Comparison of ENCODE assay signal across 17 mouse cellular contexts in the genomic region with DNA sequence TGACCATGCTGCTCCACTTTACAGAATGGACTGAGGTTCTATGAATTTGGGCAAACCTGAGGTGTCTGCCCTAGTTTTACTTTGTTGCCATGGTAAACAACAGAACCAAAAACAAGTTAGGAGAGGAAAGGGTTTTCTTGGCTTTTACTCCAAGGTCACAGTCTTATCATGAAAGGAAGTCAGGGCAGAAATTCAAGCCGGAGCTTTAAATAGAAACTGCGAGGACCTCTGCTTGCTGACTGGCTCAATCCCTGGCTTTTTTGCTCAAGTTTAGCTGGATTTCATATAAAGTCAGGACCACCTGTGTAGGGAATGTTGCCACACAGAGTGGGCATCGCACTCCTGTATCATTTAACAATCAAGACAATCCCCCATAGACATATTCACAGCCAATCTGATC. TPM values are rescaled to one million over a fixed set of nuclear protein-coding genes. Genes with fewer than 3 reads are reported as not detected.
DNase-seq lines count a peak whose midpoint lies in the region; TF ChIP-seq lines count a peak whose summit lies in the region.
"Had no signal": no experiment of that assay in that cellular context is flagged by ENCODE, and none has a peak within 500 bp of the region (broad histone marks: within the 10 kb centered on the region; RNA-seq: fewer than 3 reads in every experiment).

No protein-coding gene starts in this region.

- no peaks in the 10 kb centered on the region for H3K36me3 ChIP-seq in heart, embryonic 10.5 days
- H3K36me3 ChIP-seq in kidney, adult 2 months (ENCODE audit: control insufficient read depth, insufficient read depth, low read length): no peaks in the 10 kb centered on the region
- H3K36me3 ChIP-seq: forebrain, embryonic 10.5 days; heart, embryonic 15.5 days; hindbrain, embryonic 12.5 days; hindbrain, embryonic 15.5 days had no signal

- H3K4me1 ChIP-seq in heart, embryonic 10.5 days: no peaks in the 10 kb centered on the region
- H3K4me1 ChIP-seq in kidney, adult 2 months (ENCODE audit: control insufficient read depth, insufficient read depth, low read length): peaks cover 7% of the 10 kb centered on the region
- H3K4me1 ChIP-seq: hindbrain, embryonic 12.5 days; hindbrain, embryonic 15.5 days had no signal

- no peaks in the 10 kb centered on the region for H3K9me3 ChIP-seq in heart, embryonic 10.5 days
- H3K9me3 ChIP-seq: forebrain, embryonic 10.5 days; forebrain, embryonic 13.5 days; heart, embryonic 15.5 days; hindbrain, embryonic 12.5 days; hindbrain, embryonic 15.5 days had no signal

- no peak overlapping the region for H3K27ac ChIP-seq in heart, embryonic 10.5 days
- H3K27ac ChIP-seq in kidney, adult 2 months (ENCODE audit: insufficient read depth, low read depth, low read length): peak overlapping the region; percentile 35; the same call in 1 of the 2 replicates
- H3K27ac ChIP-seq: forebrain, embryonic 10.5 days; forebrain, embryonic 13.5 days; heart, embryonic 15.5 days; hindbrain, embryonic 12.5 days; hindbrain, embryonic 15.5 days had no signal

- no peaks in the 10 kb centered on the region for H3K27me3 ChIP-seq in heart, embryonic 10.5 days (ENCODE audit: insufficient read depth, poor library complexity, severe bottlenecking)
- H3K27me3 ChIP-seq in kidney, adult 2 months (replicated peaks; ENCODE audit: control insufficient read depth, insufficient read depth, low read length): no peaks in the 10 kb centered on the region
- H3K27me3 ChIP-seq: forebrain, embryonic 13.5 days; heart, embryonic 15.5 days; hindbrain, embryonic 12.5 days; hindbrain, embryonic 15.5 days had no signal

- no peak for TF ChIP-seq POLR2A in kidney, adult 2 months (IDR thresholded peaks at IDR 0.05; ENCODE audit: low read depth, low read length)

- no peak overlapping the region for H3K4me3 ChIP-seq in heart, embryonic 10.5 days
- no peak overlapping the region for H3K4me3 ChIP-seq in kidney, adult 2 months (ENCODE audit: insufficient read depth, low read depth, low read length)
- H3K4me3 ChIP-seq: forebrain, embryonic 10.5 days; forebrain, embryonic 13.5 days; heart, embryonic 15.5 days; hindbrain, embryonic 12.5 days; hindbrain, embryonic 15.5 days had no signal

- TF ChIP-seq CTCF in kidney, adult 2 months (conservative IDR thresholded peaks at IDR 0.05; ENCODE audit: insufficient read depth, insufficient read length, low read depth, low read length): no peak

- DNase-seq in heart, adult 11 months: peak; percentile 86
- no peak for DNase-seq in heart, postnatal 4 days
- peak; percentile 7 for DNase-seq in heart, adult 8-10 months (ENCODE audit: low spot score)
- no peak for DNase-seq in heart, embryonic 10.5 days (ENCODE audit: low spot score)
- DNase-seq in kidney, adult 2 months: peak; percentile 4
- DNase-seq in kidney, adult 8-10 months: no peak
- DNase-seq: adrenal gland, adult 8-10 months; adrenal gland, postnatal 25 days; cerebellum, adult 18-20 months; cerebellum, adult 9-10 months; cerebellum, postnatal 14 days; gastrocnemius, postnatal 36 days had no signal

- WGBS in heart, embryonic 10.5 days: 49% methylated on average over 3 of the region's 3 CpGs
- WGBS in kidney, adult 2 months: 50% methylated on average over 3 of the region's 3 CpGs

RNA-seq across cellular contexts. Expression of gene Ifrd1, which starts 50.3 kb away (rescaled TPM):
- total RNA-seq in heart, postnatal 4 days (2021): 100 to 1,000 TPM; 172 to 203 TPM
- total RNA-seq in heart, adult 8-10 months (2022): 10 to 100 TPM; 69.0 to 89.2 (median 83.0) TPM
- polyA plus RNA-seq in heart, embryonic 10.5 days (2016; fragmentation: Nextera tagmentation; extraction: Ambion mirVana): 95.0 and 98.2 TPM in 2 replicates
- 7.9 and 8.2 TPM in 2 replicates for polyA plus RNA-seq in kidney, adult 2 months (2012; rRNA removed)

Comparison
In these comparisons a context has a peak if more than half of its experiments do, and no peak if none do; other contexts are left out.
1. DNase-seq: peak in heart, adult 11 months (single experiment), heart, adult 8-10 months (single experiment) and kidney, adult 2 months (single experiment); none in heart, postnatal 4 days (single experiment), heart, embryonic 10.5 days (single experiment) and kidney, adult 8-10 months (0 of 2).